Mouse (Mus musculus): ENCODE data around the gene Borcs6.

The Borcs6 gene

GRCm38 (mm10) chr11:69070590-69071222, 11.2 kb downstream of the Borcs6 start, which contains the start of gene Tmem107:
TSS of gene Tmem107 (plus strand) at chr11:69070806.
- peak; percentile 93 to 96 for DNase-seq (ENCODE audit: low spot score in 2 of 2)

DNA sequence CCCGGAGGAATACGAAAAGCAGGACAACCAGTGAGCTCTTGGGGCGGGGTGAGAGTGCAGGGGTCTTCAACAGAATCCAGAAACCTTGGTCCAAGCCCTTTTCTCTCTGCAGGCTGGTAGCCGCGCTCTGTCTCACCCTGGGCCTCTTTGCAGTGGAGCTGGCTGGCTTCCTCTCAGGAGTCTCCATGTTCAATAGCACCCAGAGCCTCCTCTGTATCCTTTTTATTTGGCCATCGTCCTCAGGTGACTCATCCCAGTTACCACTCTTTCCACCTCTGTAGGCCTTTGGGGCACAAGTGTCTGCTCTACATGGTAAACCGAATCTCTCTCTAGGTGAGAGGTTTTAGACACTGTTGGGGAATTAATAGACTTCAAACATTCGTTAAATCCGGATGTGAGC, 11.7 kb downstream of the Borcs6 start:
- peak in 1 of 2 experiments; percentile 27 for DNase-seq (ENCODE audit: low spot score in 2 of 2)

GRCm38 (mm10) chr11:69072234-69072633, 12.7 kb downstream of the Borcs6 start:
- no peak for DNase-seq (ENCODE audit: low spot score in 2 of 2)

DNA sequence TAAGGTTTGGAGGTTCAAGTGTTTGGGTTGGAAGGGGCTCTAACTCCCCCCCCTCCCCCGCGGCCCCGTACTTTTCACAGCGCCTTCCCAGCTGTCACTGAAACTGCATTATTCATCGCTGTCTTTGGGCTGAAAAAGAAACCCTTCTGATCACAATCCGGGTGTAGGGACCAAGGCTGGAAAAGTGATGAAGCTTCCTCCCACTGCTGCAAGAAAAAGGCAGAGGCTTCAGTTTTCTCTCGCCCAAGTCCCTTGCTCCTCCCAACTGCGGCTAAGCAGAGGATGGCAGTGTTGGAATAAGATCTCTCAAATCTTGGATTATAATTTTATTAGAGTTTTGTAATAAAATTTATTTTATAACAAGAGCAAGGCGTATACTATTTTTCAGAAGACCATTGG, 13.1 kb downstream of the Borcs6 start:
- DNase-seq (ENCODE audit: low spot score in 2 of 2) = no peak

GRCm38 (mm10) chr11:69073065-69073888, 13.8 kb downstream of the Borcs6 start:
- DNase-seq (ENCODE audit: low spot score in 2 of 2) = peak; percentile 85 to 93

DNA sequence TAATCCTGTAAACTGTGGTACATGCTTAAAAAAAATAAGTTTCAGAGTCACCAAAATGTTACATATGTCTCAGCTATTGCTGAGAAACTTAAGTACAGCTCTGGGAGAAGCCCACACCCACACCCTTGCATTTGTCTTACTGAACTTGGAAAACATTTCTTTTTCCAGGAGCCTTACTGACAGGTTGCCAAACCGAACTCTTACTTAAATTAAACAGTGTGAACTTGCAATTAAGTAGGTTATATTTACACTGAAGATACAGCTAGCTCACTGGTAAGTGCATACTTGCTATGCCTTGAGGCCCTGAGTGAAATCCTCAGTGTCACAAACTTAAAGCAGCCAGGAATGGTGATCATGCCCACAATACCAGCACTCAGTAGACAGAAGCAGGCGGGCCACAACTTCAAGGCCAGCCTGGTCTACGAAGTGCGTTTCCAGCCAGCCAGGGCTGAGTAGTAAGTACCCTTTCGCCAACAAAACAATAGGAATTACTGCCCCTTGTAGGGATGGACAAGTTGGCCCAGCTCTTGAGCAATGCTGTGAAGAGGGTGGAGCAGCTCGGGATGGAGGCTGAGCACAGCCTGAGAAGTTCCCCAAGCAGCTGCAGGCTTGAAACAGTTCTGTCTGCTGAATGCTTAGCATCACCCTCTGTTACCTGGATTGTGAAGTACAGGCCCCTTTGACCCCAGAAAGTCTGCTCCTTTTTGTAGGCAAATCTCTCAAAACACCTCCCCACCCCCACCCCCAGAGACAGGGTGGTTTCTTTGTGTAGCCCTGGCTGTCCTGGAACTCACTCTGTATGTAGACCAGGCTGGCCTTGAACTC, 14.6 kb downstream of the Borcs6 start:
- no peak for DNase-seq (ENCODE audit: low spot score in 2 of 2)

DNA sequence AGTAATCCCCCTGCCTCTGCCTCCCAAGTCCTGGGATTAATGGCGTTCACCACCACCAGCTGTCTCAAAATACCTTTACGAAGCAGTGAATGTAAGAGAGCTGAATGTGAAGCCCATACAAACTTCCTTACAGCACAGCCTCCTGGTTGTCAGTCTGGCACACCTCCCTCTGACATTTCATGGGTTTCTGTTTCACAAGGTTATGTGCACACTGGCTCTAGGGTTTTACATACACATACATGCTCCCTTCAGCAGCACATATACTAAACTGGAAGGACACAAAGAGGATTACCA, 15.2 kb downstream of the Borcs6 start:
- DNase-seq (ENCODE audit: low spot score in 2 of 2) = no peak

- no peak for DNase-seq (ENCODE audit: low spot score in 2 of 2)
Observed at GRCm38 (mm10) chr11:69075764-69076479, 16.4 kb downstream of the Borcs6 start.

GRCm38 (mm10) chr11:69076572-69076971, 17.1 kb downstream of the Borcs6 start:
- peak in 1 of 2 experiments; percentile 22 for DNase-seq (ENCODE audit: low spot score in 2 of 2)

DNA sequence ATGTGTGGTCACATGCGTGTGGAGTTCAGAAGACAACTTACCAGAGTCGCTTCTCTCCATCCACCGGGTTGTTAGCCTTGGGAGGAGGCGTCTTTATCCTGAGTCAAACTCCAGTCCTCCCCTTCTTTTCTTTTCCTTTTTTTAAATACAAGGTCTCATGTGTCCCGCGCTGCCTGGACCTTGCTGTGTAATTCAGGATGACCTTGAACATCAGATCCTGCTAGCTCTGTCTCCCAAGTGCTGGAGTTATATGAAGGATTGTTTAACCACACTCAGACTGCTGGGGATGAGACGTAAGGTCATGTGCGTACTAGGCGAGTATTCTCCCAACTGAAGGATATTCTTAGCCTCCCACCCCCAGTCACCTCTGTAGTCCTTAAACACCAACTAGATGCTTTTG, 17.8 kb downstream of the Borcs6 start:
- no peak for DNase-seq (ENCODE audit: low spot score in 2 of 2)

GRCm38 (mm10) chr11:69078041-69078440, 18.5 kb downstream of the Borcs6 start:
- no peak for DNase-seq (ENCODE audit: low spot score in 2 of 2)

DNA sequence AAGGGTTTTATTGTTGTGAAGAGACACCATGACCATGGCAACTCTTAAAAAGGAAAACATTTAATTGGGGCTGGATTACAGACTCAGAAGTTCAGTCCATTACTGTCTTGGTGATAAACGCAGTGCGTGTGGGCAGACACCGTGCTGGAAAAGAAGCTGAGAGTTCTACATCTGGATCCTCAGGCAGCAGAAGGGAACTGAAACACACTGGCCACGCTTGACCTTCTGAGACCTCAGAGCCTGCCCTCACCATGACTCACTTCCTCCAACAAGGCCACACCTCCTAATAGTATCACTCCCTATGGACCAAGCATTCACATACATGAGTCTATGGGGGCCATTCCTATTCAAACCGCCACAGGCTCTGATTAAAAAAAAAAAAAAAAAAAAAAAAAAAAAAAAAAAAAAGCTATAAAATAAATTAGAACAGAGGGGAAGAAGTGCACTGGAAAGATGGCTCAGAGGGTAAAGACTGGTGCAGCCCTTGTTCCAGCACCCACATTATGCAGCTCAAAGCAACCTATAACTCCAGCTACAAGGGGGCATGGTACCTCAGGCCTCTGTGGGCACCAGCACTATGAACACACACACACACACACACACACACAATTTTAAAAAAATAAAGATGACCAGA, 19.4 kb downstream of the Borcs6 start:
- DNase-seq (ENCODE audit: low spot score in 2 of 2) = peak; percentile 42 to 63

GRCm38 (mm10) chr11:69080102-69080854, 20.8 kb downstream of the Borcs6 start:
- DNase-seq (ENCODE audit: low spot score in 2 of 2) = no peak

GRCm38 (mm10) chr11:69080855-69081222, 21.3 kb downstream of the Borcs6 start:
- no peak for DNase-seq (ENCODE audit: low spot score in 2 of 2)

- no peak for DNase-seq (ENCODE audit: low spot score in 2 of 2)
Observed at GRCm38 (mm10) chr11:69081613-69082012, 22.1 kb downstream of the Borcs6 start.

DNA sequence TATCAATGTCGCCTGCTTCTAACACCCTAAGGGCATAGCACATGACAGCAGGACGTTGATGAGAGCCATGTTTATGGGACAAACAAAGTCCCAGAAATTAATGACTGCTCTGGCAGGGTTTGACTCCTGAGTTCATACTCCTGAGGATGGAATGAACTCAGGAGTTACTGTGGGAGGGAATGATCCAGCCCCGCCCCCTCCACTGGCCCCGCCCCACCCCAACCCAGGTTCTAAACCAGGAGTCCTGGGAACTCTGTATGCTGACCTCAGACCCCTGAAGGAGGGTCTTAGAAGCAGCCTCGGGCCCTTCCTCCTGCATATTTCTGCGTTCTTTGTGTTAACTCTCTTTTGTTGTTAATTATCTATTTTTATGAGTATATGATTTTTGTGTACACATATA, 26.1 kb downstream of the Borcs6 start:
- DNase-seq (ENCODE audit: low spot score in 2 of 2) = no peak

DNA sequence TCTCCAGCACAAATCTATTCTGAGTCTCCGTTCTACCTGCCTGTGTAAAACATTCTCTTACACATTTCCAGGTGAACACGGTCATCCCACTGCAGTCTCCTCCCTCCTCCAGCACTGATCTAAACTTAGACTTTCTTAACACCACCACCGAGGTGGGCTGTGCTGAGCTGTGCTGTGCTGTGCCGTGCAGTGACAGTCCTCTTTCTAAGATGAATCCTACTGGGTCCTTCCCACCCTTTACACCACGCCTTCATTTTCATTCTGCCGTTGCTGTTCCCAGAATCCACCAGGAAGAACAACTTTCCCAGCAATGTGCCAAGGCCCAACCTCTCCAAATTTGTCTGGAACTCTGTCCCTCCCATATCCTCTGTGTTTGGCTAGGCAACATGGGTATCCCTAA, 26.9 kb downstream of the Borcs6 start:
- DNase-seq (ENCODE audit: low spot score in 2 of 2) = peak in 1 of 2 experiments; percentile 16

GRCm38 (mm10) chr11:69087082-69087481, 27.6 kb downstream of the Borcs6 start:
- peak in 1 of 2 experiments; percentile 31 for DNase-seq (ENCODE audit: low spot score in 2 of 2)

- DNase-seq (ENCODE audit: low spot score in 2 of 2) = no peak
Observed at GRCm38 (mm10) chr11:69087597-69087996, 28.1 kb downstream of the Borcs6 start.

GRCm38 (mm10) chr11:69088103-69088855, 28.8 kb downstream of the Borcs6 start, which contains the start of gene Vamp2:
TSS of gene Vamp2 (plus strand) at chr11:69088490.
- peak; percentile 91 to 92 for DNase-seq (ENCODE audit: low spot score in 2 of 2)
